Mouse (Mus musculus): ENCODE measurements around the gene Mapk12.

The Mapk12 gene

DNA sequence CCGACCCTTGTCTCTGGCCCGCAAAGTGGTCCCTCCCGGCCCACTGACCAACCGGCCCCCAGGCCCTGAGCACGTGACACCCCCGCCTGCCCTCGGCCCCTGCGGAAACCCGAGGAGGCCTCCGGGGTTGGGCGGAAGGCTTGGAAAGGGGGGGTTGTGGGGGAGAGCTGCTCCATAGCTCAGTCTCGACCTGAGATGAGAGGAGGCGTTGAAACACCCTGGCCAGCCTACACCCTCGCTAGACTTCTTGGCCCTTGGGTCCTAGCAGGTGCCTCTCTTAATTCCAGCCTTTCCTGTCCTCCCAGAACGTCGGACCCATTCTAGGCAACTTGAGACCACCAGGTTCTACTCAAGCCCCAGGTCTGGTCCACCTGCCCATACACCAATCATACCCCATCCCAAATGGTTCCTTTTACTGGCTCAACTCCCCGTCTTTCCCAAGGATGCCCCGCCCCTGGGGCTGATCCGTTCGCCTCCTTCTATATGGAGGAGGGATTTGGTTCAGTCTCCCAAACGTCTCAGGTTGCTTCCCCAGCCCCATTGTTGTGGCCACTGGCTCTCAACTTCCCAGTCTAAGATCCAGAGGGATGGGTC, at the start of gene Mapk12:
Mapk12 (minus strand) TSS at position 45 of the 594 bp plus-strand sequence.
- peak; percentile 22; the same call in 1 of the 2 replicates for ATAC-seq (ENCODE audit: low TSS enrichment)

DNA sequence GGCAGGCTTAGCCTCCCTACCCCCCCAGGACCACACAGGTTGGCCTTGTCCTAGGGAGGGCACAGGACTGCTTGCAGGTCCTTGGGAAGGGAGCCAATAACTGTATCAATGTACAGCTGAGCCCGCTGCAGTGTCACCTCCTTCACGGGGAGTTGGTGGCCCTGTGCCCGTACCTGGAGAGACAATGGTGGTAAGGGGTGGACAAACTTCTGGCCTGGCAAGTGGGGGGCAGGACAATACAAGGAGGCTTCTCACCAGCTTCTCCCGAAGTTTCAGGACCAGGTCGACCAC, 44.4 kb upstream of the Mapk12 start:
- ATAC-seq (ENCODE audit: low TSS enrichment): no peak

DNA sequence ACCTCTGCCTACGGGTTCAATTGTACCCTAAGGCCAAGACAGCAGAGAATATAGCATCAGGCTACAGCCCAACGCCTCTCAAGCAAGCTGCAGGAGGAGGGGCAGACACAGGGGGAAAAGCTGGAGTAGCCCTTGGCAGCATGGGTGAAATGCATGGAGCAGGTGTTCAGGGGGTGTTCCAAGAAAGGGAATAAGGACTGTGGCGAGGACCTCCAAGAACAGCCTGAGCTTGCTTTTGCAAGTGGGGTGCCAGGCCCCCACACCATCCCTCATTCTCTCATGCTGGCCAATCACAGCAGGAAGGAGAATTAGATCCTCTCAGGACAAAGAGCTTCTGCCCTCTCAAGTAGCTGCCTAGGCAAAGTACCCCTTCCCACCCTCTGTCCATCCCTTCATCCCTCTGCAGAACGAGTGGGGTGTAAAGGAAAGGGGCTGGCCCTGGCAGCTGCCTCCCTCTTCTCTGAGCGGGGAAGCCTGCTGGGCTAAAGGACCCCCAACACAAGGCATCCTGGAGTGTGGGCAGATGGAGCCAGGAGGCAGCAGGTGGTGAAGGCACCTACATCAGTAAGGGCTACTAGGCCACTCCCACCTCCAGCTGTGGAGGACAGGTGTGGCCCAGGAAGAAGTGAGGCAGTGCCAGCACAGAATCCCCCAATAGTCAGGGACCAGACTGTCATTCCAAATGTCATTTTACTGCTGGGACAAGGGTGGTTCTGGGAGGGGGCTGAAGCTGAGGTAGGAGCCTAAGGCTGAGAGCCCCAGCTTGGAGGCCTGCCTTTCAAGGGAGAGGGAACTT, 43.8 kb upstream of the Mapk12 start:
- no peak for ATAC-seq (ENCODE audit: low TSS enrichment)

DNA sequence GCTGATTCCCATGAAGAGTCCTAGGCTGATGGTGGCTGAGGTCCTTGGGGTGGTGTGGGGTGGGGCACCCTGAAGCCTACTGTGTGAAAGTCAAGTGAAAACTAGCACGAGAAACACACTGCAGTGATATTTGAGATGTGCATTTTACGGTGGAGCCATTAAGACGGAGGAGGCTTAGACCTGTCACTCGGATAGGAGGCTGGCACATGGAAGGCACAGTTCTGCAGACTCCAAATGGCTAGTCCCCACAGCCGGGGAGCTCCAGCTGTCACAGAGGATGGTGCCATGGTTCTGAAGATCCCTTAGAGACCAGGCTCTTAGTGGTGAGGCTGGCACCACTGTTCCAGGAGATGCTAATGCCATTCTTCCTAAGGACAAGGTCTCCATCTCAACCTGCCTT, 42.3 kb upstream of the Mapk12 start:
- peak; percentile 35; the same call in 1 of the 2 replicates for ATAC-seq (ENCODE audit: low TSS enrichment)

- ATAC-seq (ENCODE audit: low TSS enrichment): no peak
Observed at GRCm38 (mm10) chr15:89182328-89182741, 41.8 kb upstream of the Mapk12 start.

DNA sequence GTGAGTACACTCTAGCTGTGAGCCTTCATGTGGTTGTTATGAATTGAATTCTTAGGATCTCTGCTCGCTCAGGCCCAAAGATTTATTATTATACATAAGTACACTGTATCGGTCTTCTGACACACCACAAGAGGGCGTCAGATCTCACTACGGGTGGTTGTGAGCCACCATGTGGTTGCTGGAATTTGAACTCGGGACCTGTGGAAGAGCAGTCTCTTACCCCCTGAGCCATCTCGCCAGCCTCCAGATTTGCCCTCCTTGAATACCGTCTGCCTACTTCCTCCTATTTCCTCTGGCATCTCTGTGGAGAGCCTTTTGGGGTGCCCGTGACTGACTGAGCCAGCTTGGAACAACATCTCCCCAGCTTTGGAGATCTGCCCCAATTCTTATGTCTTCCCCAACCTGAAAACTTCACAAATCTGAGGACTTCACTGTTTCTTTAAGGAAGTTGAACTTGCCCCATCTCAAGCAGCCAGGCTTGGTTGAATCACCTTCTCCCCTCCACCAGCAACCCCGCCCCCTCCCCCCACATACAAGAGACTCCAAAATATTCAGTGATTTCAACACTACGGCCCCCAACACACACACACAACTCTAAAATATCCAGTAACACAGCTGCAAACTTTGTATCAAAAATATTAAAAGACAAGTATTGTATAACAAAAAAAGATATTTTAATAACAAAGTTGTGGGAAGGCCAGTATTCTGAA, 41.2 kb upstream of the Mapk12 start:
- no peak for ATAC-seq (ENCODE audit: low TSS enrichment)

- peak; percentile 52 for ATAC-seq (ENCODE audit: low TSS enrichment)
Observed at GRCm38 (mm10) chr15:89180571-89181229, 40.2 kb upstream of the Mapk12 start, which contains the start of gene Plxnb2. TSS of gene Plxnb2 (minus strand) at chr15:89180788.

DNA sequence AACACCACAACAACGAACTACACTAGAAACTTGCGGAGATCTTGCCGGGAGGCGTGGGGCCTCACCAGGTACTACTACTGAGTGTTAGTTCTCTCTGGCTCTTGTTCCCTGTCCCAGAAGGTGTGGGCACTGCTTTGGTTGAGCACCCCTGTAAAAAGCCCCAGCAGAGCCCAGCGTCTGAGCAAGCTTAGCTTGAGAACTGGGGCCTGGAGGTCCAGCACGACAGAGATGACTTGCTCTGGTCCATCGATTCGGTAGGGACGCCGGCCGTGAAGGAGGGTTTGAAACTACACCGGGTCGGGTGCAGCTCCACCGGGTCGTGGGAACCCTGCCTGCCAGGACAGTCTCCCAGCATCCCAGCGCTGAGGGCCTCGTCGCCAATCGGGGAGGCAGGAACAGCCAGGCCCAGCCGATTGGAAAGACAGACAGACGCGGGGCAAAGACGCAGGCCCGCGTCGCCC, 39.6 kb upstream of the Mapk12 start:
- ATAC-seq (ENCODE audit: low TSS enrichment): no peak

- ATAC-seq (ENCODE audit: low TSS enrichment): no peak
Observed at GRCm38 (mm10) chr15:89179630-89179964, 39.1 kb upstream of the Mapk12 start.

GRCm38 (mm10) chr15:89178954-89179629, 38.6 kb upstream of the Mapk12 start:
- ATAC-seq (ENCODE audit: low TSS enrichment): no peak

- ATAC-seq (ENCODE audit: low TSS enrichment): no peak
Observed at GRCm38 (mm10) chr15:89178260-89178860, 37.9 kb upstream of the Mapk12 start.

- ATAC-seq (ENCODE audit: low TSS enrichment): no peak
Observed at GRCm38 (mm10) chr15:89177576-89178259, 37.2 kb upstream of the Mapk12 start.

GRCm38 (mm10) chr15:89177121-89177520, 36.6 kb upstream of the Mapk12 start:
- ATAC-seq (ENCODE audit: low TSS enrichment): no peak

- ATAC-seq (ENCODE audit: low TSS enrichment): no peak
Observed at GRCm38 (mm10) chr15:89175411-89176155, 35.1 kb upstream of the Mapk12 start.

- ATAC-seq (ENCODE audit: low TSS enrichment): no peak
Observed at GRCm38 (mm10) chr15:89174889-89175339, 34.4 kb upstream of the Mapk12 start.

- ATAC-seq (ENCODE audit: low TSS enrichment): peak; percentile 17; the same call in 1 of the 2 replicates
Observed at GRCm38 (mm10) chr15:89173906-89174214, 33.4 kb upstream of the Mapk12 start.

DNA sequence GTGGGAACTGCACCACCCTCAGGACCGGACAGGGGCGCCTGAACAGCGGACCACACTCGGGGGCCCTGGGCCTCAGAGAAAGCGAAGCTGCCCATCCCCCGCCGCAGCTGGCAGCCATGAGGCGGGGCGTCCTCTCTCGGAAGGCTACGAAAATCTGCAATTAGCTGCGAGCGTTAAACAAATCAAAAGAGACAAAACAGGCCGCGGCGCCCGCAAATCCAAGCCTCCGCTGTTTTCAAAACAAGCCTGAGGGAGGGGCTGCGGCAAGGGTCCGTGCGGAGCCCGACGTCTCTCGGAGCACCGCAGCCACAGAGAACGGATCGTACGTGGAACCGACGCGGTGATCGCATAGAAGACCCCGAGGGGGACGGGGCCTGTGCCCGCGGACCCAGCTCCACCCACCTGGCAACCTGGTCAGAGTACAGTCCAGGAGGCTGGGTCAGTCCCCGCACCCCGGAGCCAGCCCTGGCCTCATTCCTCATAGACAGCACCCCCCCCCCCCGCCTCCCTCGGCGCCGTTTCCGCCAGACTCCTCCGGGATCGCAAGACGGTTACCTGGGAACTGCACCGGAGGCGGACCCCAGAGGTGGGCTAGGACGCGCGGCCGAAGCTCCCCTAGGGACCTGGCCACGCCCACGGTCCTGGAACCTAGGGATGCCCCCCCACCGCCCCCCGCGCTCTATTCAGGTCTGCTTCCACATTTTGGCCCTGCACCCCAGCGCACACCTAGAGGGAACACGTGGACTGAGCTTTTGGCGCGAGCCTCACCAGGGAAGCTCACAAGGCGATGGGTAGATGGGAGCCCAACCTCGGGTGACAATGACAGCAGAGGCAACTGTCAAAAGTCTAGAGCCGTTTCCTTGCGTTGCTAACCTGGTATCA, 32.8 kb upstream of the Mapk12 start:
- ATAC-seq (ENCODE audit: low TSS enrichment): peak; percentile 5; the same call in 1 of the 2 replicates

DNA sequence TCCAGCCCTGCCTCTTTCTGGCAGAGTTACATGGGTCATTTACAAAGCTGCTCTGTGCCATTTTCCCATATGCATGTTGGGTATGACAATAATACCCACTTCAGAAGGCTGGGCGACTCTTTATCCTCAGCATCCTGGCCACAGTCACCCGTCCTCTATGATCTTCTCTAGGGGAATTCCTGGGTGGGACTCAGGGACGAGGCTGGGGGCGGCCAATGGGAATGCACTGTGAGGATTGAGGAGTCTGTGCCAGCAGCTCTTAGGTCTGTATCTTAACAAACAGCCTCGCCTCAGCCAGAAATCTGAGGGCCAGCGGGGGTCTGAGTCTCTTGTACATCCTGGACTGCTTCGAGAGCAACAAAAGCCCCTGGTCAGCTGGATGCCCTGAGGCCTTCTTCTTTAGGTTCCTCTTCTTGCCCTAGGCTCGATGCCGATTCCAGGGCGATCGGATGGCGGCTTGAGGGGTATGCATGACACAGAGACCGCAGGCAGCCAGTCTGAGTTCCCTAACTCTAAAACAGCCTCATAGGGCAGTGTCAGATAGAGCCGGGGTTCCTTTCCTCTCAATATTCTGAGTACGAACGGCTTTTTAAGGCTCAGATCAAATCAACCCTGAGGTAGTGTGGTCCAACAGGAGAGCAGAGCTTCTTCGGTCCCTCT, 31.9 kb upstream of the Mapk12 start:
- no peak for ATAC-seq (ENCODE audit: low TSS enrichment)

Data from frontal cortex, adult (tissue).